Mouse (Mus musculus): ENCODE measurements around the gene Tbca.
A peak's percentile ranks its signal among the peaks of the same experiment; 100 is the strongest.

Gene Tbca

GRCm38 (mm10) chr13:94877991-94878745 is 89.5 kb downstream of the Tbca start:
- DNase-seq (ENCODE audit: low read depth, low spot score) = peak; percentile 56

GRCm38 (mm10) chr13:94881201-94881600 is 92.5 kb downstream of the Tbca start:
- DNase-seq (ENCODE audit: low read depth, low spot score) = no peak

- DNase-seq (ENCODE audit: low read depth, low spot score) = peak; percentile 12
These were observed 93.5 kb downstream of the Tbca start for GRCm38 (mm10) chr13:94882221-94882620.

- DNase-seq (ENCODE audit: low read depth, low spot score) = peak; percentile 56
These were observed 94.0 kb downstream of the Tbca start for GRCm38 (mm10) chr13:94882711-94883145.

GRCm38 (mm10) chr13:94883163-94883965 is 94.7 kb downstream of the Tbca start:
- peak; percentile 85 for DNase-seq (ENCODE audit: low read depth, low spot score)

GRCm38 (mm10) chr13:94883966-94884960 is 95.6 kb downstream of the Tbca start:
- DNase-seq (ENCODE audit: low read depth, low spot score) = peak; percentile 77

- DNase-seq (ENCODE audit: low read depth, low spot score) = peak; percentile 73
These were observed 96.9 kb downstream of the Tbca start for GRCm38 (mm10) chr13:94885291-94886235.

Measured in ZHBTc4 (cell line).